Mouse (Mus musculus) heart, adult 8-10 months (tissue): ENCODE data around the gene Mknk2. TPM values are rescaled to one million over a fixed set of nuclear protein-coding genes. Genes with fewer than 3 reads are reported as not detected.
"Not testable (repeated sequence)": the region's sequence is repeated elsewhere in the genome, so short reads cannot be mapped to it uniquely, and the experiment has no call there.

Experiments used
- DNase-seq: peaks from one replicate; pipeline ENCODE4 v3.0.0; 2022; ENCODE audit warnings: low spot score
- total RNA-seq, 4 experiments: library from RNA; stranded (reverse); gene quantifications; 2 replicates each; pipeline ENCODE4 v1.2.4; 2022

Gene Mknk2
- total RNA-seq, 4 experiments from 2014 or later, result 197 to 243 (median 216) TPM

GRCm38 (mm10) chr10:80653156-80653720 is 24.7 kb downstream of the Mknk2 start:
- DNase-seq, result no peak

- DNase-seq, result no peak
Measured at GRCm38 (mm10) chr10:80650392-80650791, 27.5 kb downstream of the Mknk2 start.

GRCm38 (mm10) chr10:80649910-80650309 is 28.0 kb downstream of the Mknk2 start:
- DNase-seq, result not testable (repeated sequence)

GRCm38 (mm10) chr10:80646936-80647335 is 31.0 kb downstream of the Mknk2 start:
- no peak for DNase-seq

- DNase-seq, result no peak
Measured at GRCm38 (mm10) chr10:80635345-80635744, 42.6 kb downstream of the Mknk2 start.

GRCm38 (mm10) chr10:80628925-80629324 is 49.0 kb downstream of the Mknk2 start:
- no peak for DNase-seq

- DNase-seq, result peak; percentile 26
Measured at GRCm38 (mm10) chr10:80627685-80628084, 50.2 kb downstream of the Mknk2 start.

GRCm38 (mm10) chr10:80625764-80626163 is 52.1 kb downstream of the Mknk2 start:
- no peak for DNase-seq

- peak; percentile 64 for DNase-seq
Measured at GRCm38 (mm10) chr10:80623457-80624191, 54.3 kb downstream of the Mknk2 start.

- peak; percentile 28 for DNase-seq
Measured at GRCm38 (mm10) chr10:80622661-80623456, 55.1 kb downstream of the Mknk2 start, which contains the start of gene Csnk1g2. Gene Csnk1g2, plus strand, starts transcription at chr10:80622838.

GRCm38 (mm10) chr10:80621940-80622660 is 55.8 kb downstream of the Mknk2 start:
- peak; percentile 99 for DNase-seq

- DNase-seq, result no peak
Measured at GRCm38 (mm10) chr10:80621690-80621939, 56.3 kb downstream of the Mknk2 start.

- no peak for DNase-seq
Measured at GRCm38 (mm10) chr10:80620796-80621689, 56.9 kb downstream of the Mknk2 start.

GRCm38 (mm10) chr10:80620365-80620764 is 57.5 kb downstream of the Mknk2 start:
- DNase-seq, result no peak

- DNase-seq, result no peak
Measured at GRCm38 (mm10) chr10:80619465-80620244, 58.3 kb downstream of the Mknk2 start.

GRCm38 (mm10) chr10:80618181-80618580 is 59.7 kb downstream of the Mknk2 start:
- DNase-seq, result no peak
